Mouse (Mus musculus) C2C12 (cell line): ENCODE measurements around the gene Sorbs1.

Experiments
- CTCF ChIP-seq: IDR thresholded peaks from one replicate; pipeline ENCODE4 v1.5.1; 2011; ENCODE audit not compliant: control insufficient read depth, insufficient read depth, insufficient read length
- MYOD1 ChIP-seq: IDR thresholded peaks from one replicate; pipeline ENCODE4 v1.6.1; 2011; ENCODE audit warnings: low read depth; ENCODE audit not compliant: control insufficient read depth, insufficient read length

- TF ChIP-seq CTCF (no peak), MYOD1 (no peak)
Observed at GRCm38 (mm10) chr19:40476491-40476890, 37.1 kb downstream of the Sorbs1 start.
